Mouse (Mus musculus) hindbrain, embryonic 15.5 days (tissue): Measurements from ENCODE around the gene Snrpd3. TPM values are rescaled to one million over a fixed set of nuclear protein-coding genes. Genes with fewer than 3 reads are reported as not detected.
"Not testable (repeated sequence)": the region's sequence is repeated elsewhere in the genome, so short reads cannot be mapped to it uniquely, and the experiment has no call there.

Source experiments
- ATAC-seq: fragments of 200-750 bp; cut with Nextera tagmentation; 2 replicates; pipeline ENCODE4 v1.8.0; 2017; ENCODE audit warnings: low read depth, moderate number of reproducible peaks, moderate TSS enrichment; ENCODE audit not compliant: low FRiP score
- H3K27ac ChIP-seq: fragments of 300-500 bp; sonication (generic); replicated peaks from 2 replicates; pipeline ENCODE4 v1.5.1; 2015; ENCODE audit warnings: mild to moderate bottlenecking, inconsistent platforms
- H3K27me3 ChIP-seq: fragments of 300-500 bp; sonication (generic); 2 replicates; pipeline ENCODE4 v1.6.1; 2015; ENCODE audit warnings: control low read depth, inconsistent platforms
- H3K36me3 ChIP-seq: fragments of 300-500 bp; sonication (generic); 2 replicates; pipeline ENCODE4 v1.6.1; 2015; ENCODE audit warnings: control low read depth, inconsistent platforms
- H3K4me1 ChIP-seq: fragments of 300-500 bp; sonication (generic); replicated peaks from 2 replicates; pipeline ENCODE4 v1.6.1; 2015; ENCODE audit warnings: control low read depth, inconsistent platforms
- H3K4me2 ChIP-seq: fragments of 300-500 bp; sonication (generic); 2 replicates; pipeline ENCODE4 v1.6.1; 2015; ENCODE audit warnings: moderate library complexity, mild to moderate bottlenecking, inconsistent platforms
- H3K4me3 ChIP-seq: fragments of 300-500 bp; sonication (generic); 2 replicates; pipeline ENCODE4 v1.5.1; 2015; ENCODE audit warnings: mild to moderate bottlenecking, inconsistent platforms
- H3K9ac ChIP-seq: fragments of 300-500 bp; sonication (generic); 2 replicates; pipeline ENCODE4 v1.6.1; 2015; ENCODE audit warnings: inconsistent platforms
- H3K9me3 ChIP-seq: fragments of 300-500 bp; sonication (generic); 2 replicates; pipeline ENCODE4 v1.6.1; 2016; ENCODE audit warnings: control low read depth, inconsistent platforms
- WGBS: fragments of 180-500 bp; shearing (Covaris S2); methylation state at CpG from one replicate; pipeline ENCODE4 v1.1.7; 2015; 5-methylcytosine and 5-hydroxymethylcytosine counted together
- polyA plus RNA-seq: library from polyadenylated mRNA; unstranded; fragments of >200 nt; fragmentation: Nextera tagmentation; extraction: Ambion mirVana; gene quantifications from 2 replicates; pipeline ENCODE4 v1.2.1, GENCODE M21; 2015

Gene Snrpd3
- polyA plus RNA-seq, 1 experiment from 2014 or later: 132 TPM

DNA sequence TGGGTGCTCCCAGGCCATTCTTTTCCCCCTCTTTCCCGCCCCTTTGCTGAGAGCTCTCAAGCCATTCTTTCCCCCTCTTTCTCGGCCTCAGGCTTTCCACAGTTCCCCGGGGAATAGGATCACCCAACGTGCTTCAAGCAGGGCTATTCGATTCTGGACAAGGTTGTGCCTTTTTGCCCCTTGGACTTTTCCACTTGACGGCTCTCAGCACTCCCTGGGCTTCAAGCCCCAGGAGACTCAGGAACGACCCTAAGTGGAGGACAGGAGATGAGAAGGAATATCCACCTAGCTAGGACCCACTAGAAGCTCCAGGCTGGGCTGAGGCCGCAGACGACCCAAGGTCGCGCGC lies 653 bp upstream of the Snrpd3 start:
- ATAC-seq: no peak
- Histone ChIP-seq H3K4me2 (peak overlapping the region; percentile 87), H3K9me3 (no peaks in the 10 kb centered on the region), H3K27me3 (no peaks in the 10 kb centered on the region), H3K36me3 (peaks cover 16% of the 10 kb centered on the region), H3K27ac (peak overlapping the region; percentile 98), H3K9ac (peak overlapping the region; percentile 84), H3K4me3 (peak overlapping the region; percentile 65), H3K4me1 (peaks cover 40% of the 10 kb centered on the region)
- under 1% methylated on average over 12 of the region's 12 CpGs for WGBS

- 0% methylated on average over 20 of the region's 20 CpGs for WGBS
- Histone ChIP-seq H3K4me2 (peak within 1 kb of the TSS; percentile 87), H3K4me1 (peaks cover 45% of the 10 kb centered on the region), H3K27me3 (no peaks in the 10 kb centered on the region), H3K9ac (peak within 1 kb of the TSS; percentile 85), H3K27ac (peak within 1 kb of the TSS; percentile 98), H3K36me3 (peaks cover 25% of the 10 kb centered on the region), H3K9me3 (no peaks in the 10 kb centered on the region), H3K4me3 (peak within 1 kb of the TSS; percentile 65)
- ATAC-seq: peak; percentile 92
Measured at GRCm38 (mm10) chr10:75517758-75518143, 400 bp downstream of the Snrpd3 start, which contains the start of gene Gucd1. Gene Gucd1, minus strand, starts transcription at chr10:75517972.

GRCm38 (mm10) chr10:75520581-75520980 lies 3.2 kb downstream of the Snrpd3 start:
- Histone ChIP-seq H3K36me3 (peaks cover 43% of the 10 kb centered on the region), H3K4me3 (no peak overlapping the region), H3K4me2 (no peak overlapping the region), H3K9ac (no peak overlapping the region), H3K4me1 (peaks cover 37% of the 10 kb centered on the region), H3K27ac (no peak overlapping the region), H3K9me3 (no peaks in the 10 kb centered on the region), H3K27me3 (no peaks in the 10 kb centered on the region)
- 98% methylated on average over 5 of the region's 5 CpGs for WGBS
- ATAC-seq: no peak

GRCm38 (mm10) chr10:75521643-75522042 lies 4.3 kb downstream of the Snrpd3 start:
- H3K4me2 ChIP-seq: no peak overlapping the region
- H3K36me3 ChIP-seq: peaks cover 43% of the 10 kb centered on the region
- no peak overlapping the region for H3K27ac ChIP-seq
- ATAC-seq: no peak
- H3K9ac ChIP-seq: no peak overlapping the region
- peaks cover 26% of the 10 kb centered on the region for H3K4me1 ChIP-seq
- H3K4me3 ChIP-seq: no peak overlapping the region
- no peaks in the 10 kb centered on the region for H3K9me3 ChIP-seq
- no peaks in the 10 kb centered on the region for H3K27me3 ChIP-seq
- WGBS: 93% methylated on average over 4 of the region's 4 CpGs

- Histone ChIP-seq H3K4me1 (peaks cover 13% of the 10 kb centered on the region; the same call in 1 of the 2 replicates), H3K36me3 (peaks cover 43% of the 10 kb centered on the region)
- not testable (repeated sequence) for H3K9me3 ChIP-seq, H3K27me3 ChIP-seq, H3K27ac ChIP-seq, H3K4me2 ChIP-seq, ATAC-seq, H3K4me3 ChIP-seq, H3K9ac ChIP-seq
- WGBS: 92% methylated on average over 9 of the region's 9 CpGs
Measured at GRCm38 (mm10) chr10:75525450-75525849, 8.1 kb downstream of the Snrpd3 start.

- Histone ChIP-seq H3K27me3 (no peaks in the 10 kb centered on the region), H3K27ac (no peak overlapping the region), H3K4me1 (no peaks in the 10 kb centered on the region), H3K36me3 (peaks cover 29% of the 10 kb centered on the region), H3K4me2 (no peak overlapping the region), H3K9me3 (no peaks in the 10 kb centered on the region), H3K9ac (no peak overlapping the region), H3K4me3 (no peak overlapping the region)
- ATAC-seq: no peak
- 91% methylated on average over 2 of the region's 2 CpGs for WGBS
Measured at GRCm38 (mm10) chr10:75530322-75530721, 13.0 kb downstream of the Snrpd3 start.

- Histone ChIP-seq H3K27ac (no peak overlapping the region), H3K9ac (no peak overlapping the region), H3K4me3 (no peak overlapping the region), H3K36me3 (peaks cover 39% of the 10 kb centered on the region), H3K27me3 (no peaks in the 10 kb centered on the region), H3K9me3 (no peaks in the 10 kb centered on the region), H3K4me1 (no peaks in the 10 kb centered on the region), H3K4me2 (no peak overlapping the region)
- ATAC-seq: no peak
- WGBS: 90% methylated on average over 9 of the region's 9 CpGs
Measured at GRCm38 (mm10) chr10:75531532-75532090, 14.3 kb downstream of the Snrpd3 start.

DNA sequence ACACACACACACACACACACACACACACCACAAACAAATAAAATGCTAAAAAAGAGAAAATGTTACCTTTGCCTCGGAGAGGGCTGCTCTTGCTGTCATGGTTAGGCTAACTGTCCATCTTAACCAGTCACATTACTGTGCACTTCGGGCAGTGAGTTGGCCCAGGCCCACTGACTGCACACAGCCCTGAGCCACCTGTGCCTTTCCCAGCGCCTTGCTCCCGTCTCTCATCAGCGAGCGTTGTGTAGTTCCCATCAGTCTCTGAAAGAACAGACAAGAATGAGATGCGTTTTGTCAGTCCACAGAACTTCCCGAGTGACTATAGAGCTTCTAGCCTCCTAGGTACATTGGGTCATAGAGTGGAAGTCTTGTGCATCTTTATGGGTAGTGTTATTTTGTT lies 16.9 kb downstream of the Snrpd3 start:
- Histone ChIP-seq H3K27ac (no peak overlapping the region), H3K4me2 (no peak overlapping the region), H3K36me3 (peaks cover 35% of the 10 kb centered on the region), H3K4me1 (no peaks in the 10 kb centered on the region), H3K9ac (no peak overlapping the region), H3K9me3 (no peaks in the 10 kb centered on the region), H3K27me3 (no peaks in the 10 kb centered on the region), H3K4me3 (no peak overlapping the region)
- no peak for ATAC-seq
- WGBS: 91% methylated on average over 8 of the region's 8 CpGs

GRCm38 (mm10) chr10:75534934-75535333 lies 17.6 kb downstream of the Snrpd3 start:
- ATAC-seq: no peak
- H3K36me3 ChIP-seq: peaks cover 35% of the 10 kb centered on the region
- H3K27me3 ChIP-seq: no peaks in the 10 kb centered on the region
- no peak overlapping the region for H3K27ac ChIP-seq
- no peak overlapping the region for H3K4me2 ChIP-seq
- H3K9me3 ChIP-seq: no peaks in the 10 kb centered on the region
- 84% methylated on average over 8 of the region's 8 CpGs for WGBS
- H3K4me3 ChIP-seq: no peak overlapping the region
- no peak overlapping the region for H3K9ac ChIP-seq
- H3K4me1 ChIP-seq: no peaks in the 10 kb centered on the region

DNA sequence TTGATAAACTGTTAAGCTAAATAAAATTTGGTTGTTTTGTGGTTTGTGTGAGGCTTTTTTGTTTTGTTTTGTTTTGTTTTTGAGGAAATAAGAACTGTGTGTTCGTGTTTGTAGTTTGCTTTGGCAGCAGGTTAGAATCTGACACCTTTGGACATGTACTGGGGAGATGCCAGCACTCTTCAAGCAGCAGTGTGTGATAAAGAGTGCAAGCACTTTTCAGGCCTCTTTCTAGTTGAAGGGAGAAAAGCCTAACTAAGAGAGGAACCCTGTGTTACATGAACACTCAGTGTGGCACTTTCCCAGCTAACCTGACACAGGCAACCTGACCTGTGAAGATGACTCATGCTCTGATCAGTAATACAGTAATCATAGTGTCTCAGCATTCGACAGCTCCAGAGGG lies 18.1 kb downstream of the Snrpd3 start:
- H3K27me3 ChIP-seq: no peaks in the 10 kb centered on the region
- 84% methylated on average over 2 of the region's 2 CpGs for WGBS
- peaks cover 35% of the 10 kb centered on the region for H3K36me3 ChIP-seq
- H3K4me3 ChIP-seq: no peak overlapping the region
- H3K27ac ChIP-seq: no peak overlapping the region
- H3K4me2 ChIP-seq: no peak overlapping the region
- ATAC-seq: no peak
- no peak overlapping the region for H3K9ac ChIP-seq
- H3K4me1 ChIP-seq: no peaks in the 10 kb centered on the region
- no peaks in the 10 kb centered on the region for H3K9me3 ChIP-seq

GRCm38 (mm10) chr10:75536123-75536522 lies 18.8 kb downstream of the Snrpd3 start:
- no peak for ATAC-seq
- no peaks in the 10 kb centered on the region for H3K27me3 ChIP-seq
- 95% methylated on average over 5 of the region's 5 CpGs for WGBS
- H3K36me3 ChIP-seq: peaks cover 35% of the 10 kb centered on the region
- H3K27ac ChIP-seq: no peak overlapping the region
- H3K9ac ChIP-seq: no peak overlapping the region
- H3K4me2 ChIP-seq: no peak overlapping the region
- no peaks in the 10 kb centered on the region for H3K9me3 ChIP-seq
- no peak overlapping the region for H3K4me3 ChIP-seq
- H3K4me1 ChIP-seq: no peaks in the 10 kb centered on the region

DNA sequence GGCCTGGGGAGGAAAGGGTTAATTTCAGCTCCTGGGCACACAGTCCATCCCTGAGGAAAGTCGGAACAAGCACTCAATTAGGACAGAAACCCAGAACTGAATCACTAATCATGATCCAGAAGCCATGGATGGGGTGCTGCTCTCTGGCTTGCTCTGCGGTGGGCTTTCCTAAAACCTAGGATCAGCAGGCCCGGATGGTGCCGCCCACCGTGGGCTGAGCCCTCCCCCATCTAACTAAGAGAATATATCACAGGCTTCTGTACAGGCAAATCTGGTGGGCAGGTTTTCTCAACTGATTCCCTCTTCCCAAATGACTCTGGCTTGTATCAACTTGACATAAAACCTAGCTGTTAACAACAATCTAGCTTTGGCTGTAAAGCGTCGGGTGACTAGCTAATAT lies 30.6 kb downstream of the Snrpd3 start:
- H3K4me2 ChIP-seq: no peak overlapping the region
- no peak overlapping the region for H3K4me3 ChIP-seq
- peaks cover 6% of the 10 kb centered on the region for H3K4me1 ChIP-seq
- no peaks in the 10 kb centered on the region for H3K27me3 ChIP-seq
- no peak overlapping the region for H3K9ac ChIP-seq
- 68% methylated on average over 7 of the region's 7 CpGs for WGBS
- ATAC-seq: no peak
- no peak overlapping the region for H3K27ac ChIP-seq
- H3K9me3 ChIP-seq: 0 out of 2 replicates have a peak, but pooled peaks cover 10% of the 10 kb centered on the region
- peaks cover 5% of the 10 kb centered on the region; the same call in 1 of the 2 replicates for H3K36me3 ChIP-seq

DNA sequence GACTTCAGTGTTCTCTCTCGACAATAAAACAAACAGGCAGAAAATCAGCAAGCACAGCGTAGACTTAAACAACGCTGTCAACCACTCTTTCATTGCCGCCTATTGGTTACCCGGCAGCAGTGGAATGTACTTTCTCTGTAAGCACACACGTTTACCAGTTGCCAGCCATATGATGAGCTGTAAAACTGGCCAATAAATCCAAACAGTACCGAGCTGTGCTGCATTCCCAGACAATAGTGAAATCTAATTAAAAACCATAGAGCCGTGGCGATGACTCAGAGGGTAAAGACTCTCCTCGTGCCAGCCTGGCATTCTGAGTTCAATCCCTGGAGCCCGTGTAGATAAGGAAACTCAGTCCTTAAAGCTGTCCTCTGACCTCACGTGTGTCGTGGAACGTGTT lies 31.1 kb downstream of the Snrpd3 start:
- Histone ChIP-seq H3K9me3 (0 out of 2 replicates have a peak, but pooled peaks cover 10% of the 10 kb centered on the region), H3K27ac (no peak overlapping the region), H3K4me1 (peaks cover 6% of the 10 kb centered on the region), H3K4me2 (no peak overlapping the region), H3K4me3 (no peak overlapping the region), H3K9ac (no peak overlapping the region), H3K27me3 (no peaks in the 10 kb centered on the region), H3K36me3 (peaks cover 11% of the 10 kb centered on the region)
- ATAC-seq: 0 out of 2 replicates have a peak, but pooled peaks have one; percentile 15
- WGBS: 49% methylated on average over 14 of the region's 14 CpGs
